20 mouse cellular contexts compared by ENCODE assay signal in the genomic region with DNA sequence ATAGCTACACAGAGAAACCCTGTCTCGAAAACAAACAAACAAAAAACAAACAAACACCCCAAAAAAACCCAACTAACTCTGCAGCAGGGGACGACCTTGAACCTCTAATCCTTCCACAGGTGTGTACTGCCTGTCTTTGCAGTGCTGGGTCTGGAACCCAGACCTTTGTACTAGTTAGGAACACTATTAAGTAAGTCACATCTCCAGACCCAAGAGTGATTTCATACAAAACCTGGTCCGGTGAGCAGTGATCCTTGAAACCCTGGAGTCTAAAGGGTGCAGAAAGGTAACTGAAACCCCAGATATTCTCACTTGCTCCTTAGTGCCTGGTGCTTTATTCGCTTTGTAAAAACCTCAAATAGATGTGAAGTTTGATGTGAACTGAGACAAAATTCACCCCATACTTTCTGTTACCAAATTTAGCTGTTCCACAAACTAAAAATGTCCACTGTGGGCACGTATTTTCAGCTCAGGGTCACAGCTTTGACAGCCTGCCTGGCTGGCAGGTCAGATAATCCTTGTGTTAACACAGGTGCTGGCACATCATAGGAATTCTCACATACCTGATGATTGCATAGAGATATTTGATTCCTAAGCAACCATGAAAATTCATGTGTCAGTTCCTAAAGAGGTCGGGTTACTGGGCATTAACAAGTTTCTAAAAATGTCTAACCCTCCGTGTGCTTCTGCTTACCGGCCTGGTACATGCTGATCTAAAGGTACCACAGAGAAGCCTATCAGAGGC. TPM values are rescaled to one million over a fixed set of nuclear protein-coding genes. Genes with fewer than 3 reads are reported as not detected.
DNase-seq lines count a peak whose midpoint lies in the region; TF ChIP-seq lines count a peak whose summit lies in the region.
"Had no signal": no experiment of that assay in that cellular context is flagged by ENCODE, and none has a peak within 500 bp of the region (broad histone marks: within the 10 kb centered on the region; RNA-seq: fewer than 3 reads in every experiment).

No protein-coding gene starts in this region.

- dilution Hi-C loops in CH12.LX (cut with MboI; ENCODE audit: extremely low pct_ligation_motif_present, extremely low pct_unique_long_range_greater_than_20kb, low sequenced_read_pairs), result no loop called here

- in situ Hi-C loops in CH12.LX (cut with MboI; ENCODE audit: low pct_ligation_motif_present, low pct_unique_long_range_greater_than_20kb, low sequenced_read_pairs), result no loop called here

- TF ChIP-seq EP300 in CH12.LX (IDR thresholded peaks at IDR 0.05; ENCODE audit: low read length), result no peak

- peak overlapping the region; percentile 68; the same call in 1 of the 2 replicates for H3K27ac ChIP-seq in gastrocnemius, adult 2 months
- H3K27ac ChIP-seq in CH12.LX (ENCODE audit: insufficient read depth, low read depth), result no peak overlapping the region
- peak overlapping the region; percentile 99 for H3K27ac ChIP-seq in kidney, adult 2 months (ENCODE audit: insufficient read depth, low read depth, low read length)
- H3K27ac ChIP-seq: hindbrain, postnatal 0 days; liver, embryonic 14.5 days had no signal

- intact Hi-C loops in gastrocnemius, adult 2 months (cut with DNase I), result loop anchor here (5.0 to 10.0 kb wide), 2 partner anchors 61 to 99 kb away; partner anchors contain the start of genes Mpv17l and Pdxdc1
- intact Hi-C loops in gastrocnemius, postnatal 14 days (cut with DNase I; ENCODE audit: low total_unique reads), result no loop called here

- H3K27me3 ChIP-seq in CH12.LX (replicated peaks), result no peaks in the 10 kb centered on the region
- no peaks in the 10 kb centered on the region for H3K27me3 ChIP-seq in kidney, adult 2 months (replicated peaks; ENCODE audit: control insufficient read depth, insufficient read depth, low read length)
- H3K27me3 ChIP-seq: heart, embryonic 12.5 days had no signal

- no peak for TF ChIP-seq POLR2A in CH12.LX (IDR thresholded peaks at IDR 0.05; ENCODE audit: low read depth, low read length)
- no peak for TF ChIP-seq POLR2A in kidney, adult 2 months (IDR thresholded peaks at IDR 0.05; ENCODE audit: low read depth, low read length)

- DNase-seq in gastrocnemius, adult 2 months, result peak; percentile 57
- no peak for DNase-seq in gastrocnemius, postnatal 14 days
- DNase-seq in CH12.LX (ENCODE audit: extremely low read depth), result peak; percentile 12
- peak; percentile 89 for DNase-seq in kidney, adult 2 months
- DNase-seq in kidney, postnatal 25 days, result peak; percentile 45 to 78
- DNase-seq in thymus, postnatal 36 days, result no peak
- DNase-seq in lung, postnatal 36 days, result no peak
- no peak for DNase-seq in urinary bladder, adult 2 months (ENCODE audit: low spot score)
- DNase-seq: adrenal gland, postnatal 14 days; cerebellum, adult 18-20 months; cerebellum, postnatal 36 days; heart, postnatal 36 days; layer of hippocampus, postnatal 36 days had no signal

- no peak overlapping the region for H3K9ac ChIP-seq in CH12.LX (ENCODE audit: insufficient read depth, low read depth)
- H3K9ac ChIP-seq: forebrain, postnatal 0 days; heart, embryonic 12.5 days; liver, embryonic 14.5 days had no signal

- TF ChIP-seq CTCF in gastrocnemius, adult 2 months (IDR thresholded peaks at IDR 0.05), result no peak
- no peak for TF ChIP-seq CTCF in CH12.LX (conservative IDR thresholded peaks at IDR 0.05 in 1 of 2, IDR thresholded peaks at IDR 0.05 in 1 of 2; ENCODE audit: low read depth in 2 of 2, low read length in 2 of 2)
- no peak for TF ChIP-seq CTCF in kidney, adult 2 months (conservative IDR thresholded peaks at IDR 0.05; ENCODE audit: insufficient read depth, insufficient read length, low read depth, low read length)

- H3K79me2 ChIP-seq in CH12.LX (replicated peaks; ENCODE audit: control insufficient read depth, extremely low read depth, insufficient read depth, poor library complexity, severe bottlenecking), result no peaks in the 10 kb centered on the region

- H3K4me2 ChIP-seq in CH12.LX (ENCODE audit: insufficient read depth, low read depth, poor library complexity, severe bottlenecking), result 0 out of 2 replicates have a peak overlapping the region, but pooled peaks have one; percentile 14
- H3K4me2 ChIP-seq: heart, embryonic 12.5 days had no signal

- 30% methylated on average over 8 of the region's 8 CpGs for WGBS in kidney, adult 2 months

- H3K4me3 ChIP-seq in gastrocnemius, adult 2 months, result no peak overlapping the region
- no peak overlapping the region for H3K4me3 ChIP-seq in CH12.LX (replicated peaks in 1 of 3; ENCODE audit: low read depth in 2 of 3, low read length in 2 of 3, poor library complexity in 1 of 3)
- H3K4me3 ChIP-seq in kidney, adult 2 months (ENCODE audit: insufficient read depth, low read depth, low read length), result no peak overlapping the region
- H3K4me3 ChIP-seq: heart, embryonic 12.5 days had no signal

- no peak for TF ChIP-seq RAD21 in CH12.LX (IDR thresholded peaks at IDR 0.05; ENCODE audit: low read depth, low read length)

- H3K9me3 ChIP-seq in CH12.LX (replicated peaks; ENCODE audit: low read length), result no peaks in the 10 kb centered on the region
- H3K9me3 ChIP-seq: heart, embryonic 12.5 days had no signal

- H3K36me3 ChIP-seq in CH12.LX (replicated peaks in 1 of 2; ENCODE audit: control insufficient read depth in 1 of 2, insufficient read depth in 1 of 2, low read length in 1 of 2), result no peaks in the 10 kb centered on the region
- H3K36me3 ChIP-seq in kidney, adult 2 months (ENCODE audit: control insufficient read depth, insufficient read depth, low read length), result no peaks in the 10 kb centered on the region
- H3K36me3 ChIP-seq: heart, embryonic 12.5 days had no signal

- peaks cover 2 to 20% of the 10 kb centered on the region in 2 experiments; a peak in 3 of 4 replicates for H3K4me1 ChIP-seq in CH12.LX (ENCODE audit: control insufficient read depth in 1 of 2, insufficient read depth in 2 of 2)
- H3K4me1 ChIP-seq in kidney, adult 2 months (ENCODE audit: control insufficient read depth, insufficient read depth, low read length), result peaks cover 16% of the 10 kb centered on the region; the same call in 1 of the 2 replicates

TF ChIP-seq in CH12.LX, 34 proteins besides CTCF, POLR2A, EP300 and RAD21:
- TF ChIP-seq MAX (IDR thresholded peaks at IDR 0.05; ENCODE audit: low read length), result 0 out of 2 replicates have a peak, but pooled peaks have one; percentile 36
- 0 out of 2 replicates have a peak, but pooled peaks have one; percentile 14 for TF ChIP-seq MEF2A (IDR thresholded peaks at IDR 0.05; ENCODE audit: borderline replicate concordance, low read depth, low read length)
- TF ChIP-seq ZKSCAN1 (IDR thresholded peaks at IDR 0.05; ENCODE audit: borderline replicate concordance, low read depth, low read length), result no peak

RNA-seq across cellular contexts. Expression of gene Ifitm7, which starts 16.9 kb away (rescaled TPM):
- total RNA-seq in gastrocnemius, adult 2 months (2021), result not detected
- total RNA-seq in gastrocnemius, postnatal 14 days (2021), result not detected
- total RNA-seq in CH12.LX (2012; rRNA removed), result not detected in 2 replicates
- total RNA-seq in CH12.LX (2014; rRNA removed), result not detected in 2 replicates
- not detected in 2 replicates for polyA plus RNA-seq in CH12.LX (2012; ENCODE audit: insufficient read length, low read depth)
- polyA plus RNA-seq in kidney, adult 2 months (2012; rRNA removed), result 0.09 and 0.20 TPM in 2 replicates
- not detected in 2 replicates for polyA plus RNA-seq in urinary bladder, adult 2 months (2012; rRNA removed)
- total RNA-seq: gastrocnemius, adult 8-10 months; heart, postnatal 36 days had no signal
- polyA plus RNA-seq: activated CD4-positive, CD25-positive, alpha-beta regulatory T cell, adult 4 months; lung, postnatal 0 days had no signal

RNA-seq across cellular contexts. Expression of gene 2900011O08Rik, which starts 17.2 kb away (rescaled TPM):
- not detected for total RNA-seq in gastrocnemius, adult 2 months (2021)
- total RNA-seq in gastrocnemius, postnatal 14 days (2021), result under 1 TPM in 1 of 2 experiments, not detected in 1; 0.11 TPM
- total RNA-seq in CH12.LX (2012; rRNA removed), result not detected in 2 replicates
- not detected in 2 replicates for total RNA-seq in CH12.LX (2014; rRNA removed)
- not detected in 2 replicates for polyA plus RNA-seq in CH12.LX (2012; ENCODE audit: insufficient read length, low read depth)
- polyA plus RNA-seq in kidney, adult 2 months (2012; rRNA removed), result 0.37 and 0.41 TPM in 2 replicates
- 0.17 and 0.25 TPM in 2 replicates for polyA plus RNA-seq in urinary bladder, adult 2 months (2012; rRNA removed)
- total RNA-seq: heart, postnatal 36 days had no signal
- polyA plus RNA-seq: lung, postnatal 0 days had no signal

Comparison
In these comparisons a context has a peak if more than half of its experiments do, and no peak if none do; other contexts are left out.
1. DNase-seq: peak in gastrocnemius, adult 2 months (single experiment), CH12.LX (single experiment), kidney, adult 2 months (single experiment) and kidney, postnatal 25 days (2 of 2); none in gastrocnemius, postnatal 14 days (single experiment), thymus, postnatal 36 days (0 of 2), lung, postnatal 36 days (single experiment) and urinary bladder, adult 2 months (single experiment).